Mouse (Mus musculus) lung, adult 2 months (tissue): Measurements from ENCODE around the gene Vwa5b1. TPM values are rescaled to one million over a fixed set of nuclear protein-coding genes. Genes with fewer than 3 reads are reported as not detected.

Source experiments
- DNase-seq: peaks from one replicate; pipeline ENCODE4 v3.0.0; 2022
- H3K4me1 ChIP-seq: fragments of 200-500 bp; 2 replicates; pipeline ENCODE4 v1.6.1; 2011; ENCODE audit warnings: low read length; ENCODE audit not compliant: control insufficient read depth, insufficient read depth
- H3K4me3 ChIP-seq: fragments of 200-500 bp; replicated peaks from 2 replicates; pipeline ENCODE3; 2011; ENCODE audit warnings: low read depth, mild to moderate bottlenecking, control low read depth, low read length; ENCODE audit errors: extremely low read depth
- CTCF ChIP-seq: fragments of 200-500 bp; IDR thresholded peaks from 2 replicates; pipeline ENCODE4 v1.5.1; 2011; ENCODE audit warnings: mild to moderate bottlenecking, low read length, control low read depth; ENCODE audit not compliant: insufficient read depth
- POLR2A ChIP-seq: fragments of 200-500 bp; IDR thresholded peaks from 2 replicates; pipeline ENCODE4 v1.6.1; 2011; ENCODE audit warnings: low read depth, mild to moderate bottlenecking, control low read depth, low read length, borderline replicate concordance; ENCODE audit errors: extremely low read depth
- WGBS: fragments of 180-500 bp; shearing (Covaris S2); methylation state at CpG from one replicate; pipeline ENCODE4 v1.1.7; 2018; 5-methylcytosine and 5-hydroxymethylcytosine counted together
- polyA plus RNA-seq: library from polyadenylated mRNA; depleted of rRNA; stranded (reverse); fragments of >200 nt; gene quantifications from 2 replicates; pipeline ENCODE4 v1.2.3, GENCODE M21; 2012

Gene Vwa5b1
- polyA plus RNA-seq, 1 experiment: 0.09 TPM

DNA sequence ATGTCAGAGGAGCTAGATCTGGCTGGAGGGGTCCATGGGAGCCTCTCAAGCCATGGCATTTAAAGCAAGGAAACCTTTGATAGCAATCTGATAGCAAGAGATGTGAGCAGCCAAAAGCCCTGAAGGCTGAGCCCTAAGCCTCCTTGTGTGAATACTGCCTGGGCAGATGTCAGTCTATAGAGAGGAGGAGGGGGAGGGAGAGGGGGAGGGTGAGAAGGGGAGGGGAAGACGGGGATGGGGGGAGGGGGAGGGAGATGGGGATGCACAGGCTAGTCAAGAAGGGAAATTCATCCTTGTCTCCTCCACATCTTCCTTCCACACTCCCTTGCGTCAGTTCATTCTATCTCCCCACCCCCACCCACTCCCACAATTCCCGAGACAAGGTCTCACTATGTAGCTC, 81.4 kb downstream of the Vwa5b1 start:
- no peaks in the 10 kb centered on the region for H3K4me1 ChIP-seq
- WGBS: 7% methylated on average over 3 of the region's 3 CpGs
- no peak for DNase-seq
- no peak for TF ChIP-seq CTCF
- H3K4me3 ChIP-seq: no peak overlapping the region

- Histone ChIP-seq H3K4me1 (no peaks in the 10 kb centered on the region), H3K4me3 (no peak overlapping the region)
- TF ChIP-seq POLR2A (no peak), CTCF (no peak)
- DNase-seq: no peak
- WGBS: 59% methylated on average over 8 of the region's 8 CpGs
Measured at GRCm38 (mm10) chr4:138553516-138553933, 82.2 kb downstream of the Vwa5b1 start.

GRCm38 (mm10) chr4:138553116-138553515, 82.6 kb downstream of the Vwa5b1 start:
- no peak for DNase-seq
- Histone ChIP-seq H3K4me1 (no peaks in the 10 kb centered on the region), H3K4me3 (no peak overlapping the region)
- WGBS: 35% methylated on average over 1 of the region's 1 CpGs
- TF ChIP-seq POLR2A (no peak), CTCF (no peak)

GRCm38 (mm10) chr4:138551601-138552000, 84.1 kb downstream of the Vwa5b1 start:
- Histone ChIP-seq H3K4me1 (no peaks in the 10 kb centered on the region), H3K4me3 (no peak overlapping the region)
- no peak for DNase-seq
- 82% methylated on average over 5 of the region's 5 CpGs for WGBS
- TF ChIP-seq POLR2A (no peak), CTCF (no peak)

- no peak overlapping the region for H3K4me3 ChIP-seq
- no peaks in the 10 kb centered on the region for H3K4me1 ChIP-seq
- WGBS: 56% methylated on average over 5 of the region's 5 CpGs
- DNase-seq: no peak
- TF ChIP-seq CTCF: no peak
- no peak for TF ChIP-seq POLR2A
Measured at GRCm38 (mm10) chr4:138550557-138550956, 85.1 kb downstream of the Vwa5b1 start.

- WGBS: 81% methylated on average over 4 of the region's 4 CpGs
- TF ChIP-seq POLR2A (no peak), CTCF (no peak)
- no peak overlapping the region for H3K4me3 ChIP-seq
Measured at GRCm38 (mm10) chr4:138548960-138549359, 86.7 kb downstream of the Vwa5b1 start.

GRCm38 (mm10) chr4:138548124-138548561, 87.5 kb downstream of the Vwa5b1 start:
- TF ChIP-seq POLR2A (no peak), CTCF (no peak)
- no peak for DNase-seq
- no peaks in the 10 kb centered on the region for H3K4me1 ChIP-seq
- no peak overlapping the region for H3K4me3 ChIP-seq
- 20% methylated on average over 10 of the region's 10 CpGs for WGBS

More at GRCm38 (mm10) chr4:138548960-138549359, 86.7 kb downstream of the Vwa5b1 start:
- DNase-seq: no peak
- H3K4me1 ChIP-seq: no peaks in the 10 kb centered on the region

DNA sequence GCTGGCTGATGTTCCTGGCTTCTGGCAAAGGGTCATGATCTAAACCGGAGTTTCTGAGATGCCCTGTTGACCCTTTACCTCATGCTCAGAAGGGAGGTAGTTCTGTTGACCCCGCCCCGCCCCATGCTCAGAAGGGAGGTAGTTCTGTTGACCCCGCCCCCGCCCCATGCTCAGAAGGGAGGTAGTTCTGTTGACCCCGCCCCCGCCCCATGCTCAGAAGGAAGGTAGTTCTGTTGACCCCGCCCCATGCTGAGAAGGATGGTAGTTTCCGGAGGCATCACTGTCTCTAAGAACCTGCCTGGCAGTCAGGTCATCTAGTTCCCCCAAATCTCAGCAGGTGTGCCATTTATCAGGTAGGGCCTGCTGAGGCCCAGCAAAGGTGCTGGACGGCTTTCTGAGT, 88.1 kb downstream of the Vwa5b1 start:
- TF ChIP-seq CTCF (no peak), POLR2A (no peak)
- Histone ChIP-seq H3K4me3 (no peak overlapping the region), H3K4me1 (peaks cover 2% of the 10 kb centered on the region; the same call in 1 of the 2 replicates)
- WGBS: 29% methylated on average over 10 of the region's 10 CpGs
- DNase-seq: no peak

- peaks cover 2% of the 10 kb centered on the region; the same call in 1 of the 2 replicates for H3K4me1 ChIP-seq
- 56% methylated on average over 6 of the region's 6 CpGs for WGBS
- H3K4me3 ChIP-seq: no peak overlapping the region
- TF ChIP-seq POLR2A: no peak
- peak; percentile 2; the same call in 1 of the 2 replicates for TF ChIP-seq CTCF
- no peak for DNase-seq
Measured at GRCm38 (mm10) chr4:138547041-138547440, 88.6 kb downstream of the Vwa5b1 start.

GRCm38 (mm10) chr4:138546241-138546640, 89.4 kb downstream of the Vwa5b1 start:
- peaks cover 2% of the 10 kb centered on the region; the same call in 1 of the 2 replicates for H3K4me1 ChIP-seq
- no peak for TF ChIP-seq POLR2A
- TF ChIP-seq CTCF: no peak
- H3K4me3 ChIP-seq: no peak overlapping the region
- DNase-seq: no peak
- 63% methylated on average over 11 of the region's 11 CpGs for WGBS

- 32% methylated on average over 12 of the region's 12 CpGs for WGBS
- no peak overlapping the region for H3K4me3 ChIP-seq
- no peak for TF ChIP-seq POLR2A
- no peak for TF ChIP-seq CTCF
- peaks cover 2% of the 10 kb centered on the region; the same call in 1 of the 2 replicates for H3K4me1 ChIP-seq
- peak; percentile 14 for DNase-seq
Measured at GRCm38 (mm10) chr4:138543177-138543576, 92.5 kb downstream of the Vwa5b1 start.
